Mouse (Mus musculus): Measurements from ENCODE around the gene Gpn3. TPM values are rescaled to one million over a fixed set of nuclear protein-coding genes. Genes with fewer than 3 reads are reported as not detected.

Gene Gpn3
- polyA plus RNA-seq, 1 experiment, result not detected

GRCm38 (mm10) chr5:122422071-122422964 is 50.6 kb downstream of the Gpn3 start:
- TF ChIP-seq POLR2A (IDR thresholded peaks at IDR 0.05; ENCODE audit: insufficient read depth, low read depth, low read length) (no peak), CTCF (IDR thresholded peaks at IDR 0.05; ENCODE audit: insufficient read depth, low read depth, low read length) (no peak; the same call in 1 of the 2 replicates)
- Histone ChIP-seq H3K27ac (ENCODE audit: insufficient read depth, low read depth, low read length) (peak overlapping the region; percentile 86), H3K4me1 (ENCODE audit: control insufficient read depth, insufficient read depth, low read length) (peaks cover 5% of the 10 kb centered on the region), H3K4me3 (ENCODE audit: insufficient read depth, low read depth, low read length) (peak overlapping the region; percentile 95)
- WGBS, result under 1% methylated on average over 73 of the region's 73 CpGs

- H3K27ac ChIP-seq (ENCODE audit: insufficient read depth, low read depth, low read length), result no peak overlapping the region
- WGBS, result 21% methylated on average over 15 of the region's 15 CpGs
These were observed 51.4 kb downstream of the Gpn3 start for GRCm38 (mm10) chr5:122423083-122423482.

GRCm38 (mm10) chr5:122425550-122425949 is 53.9 kb downstream of the Gpn3 start:
- no peak for TF ChIP-seq POLR2A (IDR thresholded peaks at IDR 0.05; ENCODE audit: insufficient read depth, low read depth, low read length)
- no peak for TF ChIP-seq CTCF (IDR thresholded peaks at IDR 0.05; ENCODE audit: insufficient read depth, low read depth, low read length)
- 43% methylated on average over 2 of the region's 2 CpGs for WGBS
- Histone ChIP-seq H3K4me3 (ENCODE audit: insufficient read depth, low read depth, low read length) (no peak overlapping the region), H3K27ac (ENCODE audit: insufficient read depth, low read depth, low read length) (no peak overlapping the region), H3K4me1 (ENCODE audit: control insufficient read depth, insufficient read depth, low read length) (peaks cover 5% of the 10 kb centered on the region)

More at GRCm38 (mm10) chr5:122423083-122423482, 51.4 kb downstream of the Gpn3 start:
- H3K4me1 ChIP-seq (ENCODE audit: control insufficient read depth, insufficient read depth, low read length), result peaks cover 5% of the 10 kb centered on the region
- H3K4me3 ChIP-seq (ENCODE audit: insufficient read depth, low read depth, low read length), result peak overlapping the region; percentile 95
- no peak for TF ChIP-seq CTCF (IDR thresholded peaks at IDR 0.05; ENCODE audit: insufficient read depth, low read depth, low read length)
- no peak for TF ChIP-seq POLR2A (IDR thresholded peaks at IDR 0.05; ENCODE audit: insufficient read depth, low read depth, low read length)

DNA sequence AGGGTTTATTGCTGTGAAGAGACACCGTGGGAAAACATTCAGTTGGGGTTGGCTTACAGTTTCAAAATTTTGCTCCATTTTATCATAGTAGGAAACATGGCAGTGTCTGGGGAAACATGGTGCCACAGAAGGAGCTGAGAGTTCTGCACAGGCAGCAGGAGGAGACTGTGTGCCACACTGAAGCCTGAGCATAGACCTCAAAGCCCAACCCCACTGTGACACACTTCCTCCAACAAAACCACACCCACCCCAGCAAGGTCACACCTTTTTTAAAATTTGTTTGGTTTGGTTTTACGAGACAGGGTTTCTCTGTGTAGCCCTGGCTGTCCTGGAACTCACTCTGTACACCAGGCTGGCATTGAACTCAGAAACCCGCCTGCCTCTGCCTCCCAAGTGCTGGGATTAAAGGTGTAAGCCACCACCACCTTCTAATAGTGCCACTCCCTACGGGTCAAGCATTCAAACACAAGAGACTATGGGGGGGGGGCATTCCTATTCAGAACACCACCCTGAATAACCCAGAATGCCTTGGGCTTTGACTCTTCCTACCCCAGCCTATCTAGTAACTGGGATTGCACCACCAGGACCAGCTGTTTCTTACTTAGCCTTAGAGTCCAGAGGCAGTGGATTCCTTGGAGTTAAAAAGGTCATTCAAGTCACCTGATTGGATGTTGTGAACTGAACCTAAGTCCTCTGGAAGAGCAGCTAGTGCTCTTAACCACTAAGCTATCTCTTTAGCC is 58.5 kb downstream of the Gpn3 start:
- no peak overlapping the region for H3K4me3 ChIP-seq (ENCODE audit: insufficient read depth, low read depth, low read length)
- WGBS, result 90% methylated on average over 4 of the region's 4 CpGs
- H3K27ac ChIP-seq (ENCODE audit: insufficient read depth, low read depth, low read length), result no peak overlapping the region
- TF ChIP-seq POLR2A (IDR thresholded peaks at IDR 0.05; ENCODE audit: insufficient read depth, low read depth, low read length) (no peak), CTCF (IDR thresholded peaks at IDR 0.05; ENCODE audit: insufficient read depth, low read depth, low read length) (no peak)
- H3K4me1 ChIP-seq (ENCODE audit: control insufficient read depth, insufficient read depth, low read length), result no peaks in the 10 kb centered on the region

- Histone ChIP-seq H3K4me1 (ENCODE audit: control insufficient read depth, insufficient read depth, low read length) (no peaks in the 10 kb centered on the region), H3K4me3 (ENCODE audit: insufficient read depth, low read depth, low read length) (no peak overlapping the region), H3K27ac (ENCODE audit: insufficient read depth, low read depth, low read length) (no peak overlapping the region)
- TF ChIP-seq CTCF (IDR thresholded peaks at IDR 0.05; ENCODE audit: insufficient read depth, low read depth, low read length), result no peak
- TF ChIP-seq POLR2A (IDR thresholded peaks at IDR 0.05; ENCODE audit: insufficient read depth, low read depth, low read length), result no peak
- WGBS, result 84% methylated on average over 8 of the region's 8 CpGs
These were observed 59.5 kb downstream of the Gpn3 start for GRCm38 (mm10) chr5:122431221-122431620.

Other genes with a start within 250 kb of the Gpn3 start
- gene Ccdc63, start 231.1 kb upstream of the Gpn3 start, polyA plus RNA-seq (2012; ENCODE audit: insufficient read depth, insufficient read length, low replicate concordance, missing spikeins), result not detected in 2 replicates
- 674 and 1,250 TPM in 2 replicates for gene Ppp1cc, start 213.6 kb upstream of the Gpn3 start, polyA plus RNA-seq (2012; ENCODE audit: insufficient read depth, insufficient read length, low replicate concordance, missing spikeins)
- not detected in 2 replicates for gene Hvcn1, start 165.1 kb upstream of the Gpn3 start, polyA plus RNA-seq (2012; ENCODE audit: insufficient read depth, insufficient read length, low replicate concordance, missing spikeins)
- not detected in 2 replicates for gene Tctn1, start 107.4 kb upstream of the Gpn3 start, polyA plus RNA-seq (2012; ENCODE audit: insufficient read depth, insufficient read length, low replicate concordance, missing spikeins)
- gene Pptc7, start 87.5 kb upstream of the Gpn3 start, polyA plus RNA-seq (2012; ENCODE audit: insufficient read depth, insufficient read length, low replicate concordance, missing spikeins), result not detected in 2 replicates
- not detected in 2 replicates for gene Rad9b, start 17.6 kb upstream of the Gpn3 start, polyA plus RNA-seq (2012; ENCODE audit: insufficient read depth, insufficient read length, low replicate concordance, missing spikeins)
- 225 TPM in 1 of 2 replicates, not detected in the other for gene Vps29, start 17.5 kb upstream of the Gpn3 start, polyA plus RNA-seq (2012; ENCODE audit: insufficient read depth, insufficient read length, low replicate concordance, missing spikeins)
- not detected in 2 replicates for gene Fam216a, start 488 bp downstream of the Gpn3 start, polyA plus RNA-seq (2012; ENCODE audit: insufficient read depth, insufficient read length, low replicate concordance, missing spikeins)
- 430 TPM in 1 of 2 replicates, not detected in the other for gene Arpc3, start 20.0 kb downstream of the Gpn3 start, polyA plus RNA-seq (2012; ENCODE audit: insufficient read depth, insufficient read length, low replicate concordance, missing spikeins)
- not detected in 2 replicates for gene Anapc7, start 49.8 kb downstream of the Gpn3 start, polyA plus RNA-seq (2012; ENCODE audit: insufficient read depth, insufficient read length, low replicate concordance, missing spikeins)
- gene Atp2a2, start 130.3 kb downstream of the Gpn3 start, polyA plus RNA-seq (2012; ENCODE audit: insufficient read depth, insufficient read length, low replicate concordance, missing spikeins), result 113 and 352 TPM in 2 replicates
- not detected in 2 replicates for gene Ift81, start 242.6 kb downstream of the Gpn3 start, polyA plus RNA-seq (2012; ENCODE audit: insufficient read depth, insufficient read length, low replicate concordance, missing spikeins)